Mouse (Mus musculus) myocyte (in vitro differentiated cells): ENCODE data around the gene Pcdh17.

Experiments
- MAX ChIP-seq: IDR thresholded peaks from one replicate; pipeline ENCODE4 v1.6.1; 2011; ENCODE audit warnings: low read depth, mild to moderate bottlenecking, control low read depth
- POLR2A ChIP-seq: IDR thresholded peaks from one replicate; pipeline ENCODE4 v1.6.1; 2011; ENCODE audit warnings: low read depth, mild to moderate bottlenecking, control low read depth, moderate library complexity; ENCODE audit not compliant: insufficient read length
- REST ChIP-seq: IDR thresholded peaks from one replicate; pipeline ENCODE4 v1.6.1; 2011; ENCODE audit warnings: mild to moderate bottlenecking, control low read depth, moderate library complexity; ENCODE audit not compliant: insufficient read depth, insufficient read length
- TCF12 ChIP-seq: IDR thresholded peaks from one replicate; pipeline ENCODE4 v1.6.1; 2011; ENCODE audit warnings: mild to moderate bottlenecking, control low read depth; ENCODE audit not compliant: poor library complexity, insufficient read depth, severe bottlenecking
- TCF3 ChIP-seq: IDR thresholded peaks from one replicate; pipeline ENCODE4 v1.6.1; 2011; ENCODE audit warnings: low read depth, control low read depth; ENCODE audit not compliant: insufficient read length
- USF1 ChIP-seq: IDR thresholded peaks from one replicate; pipeline ENCODE4 v1.6.1; 2011; ENCODE audit warnings: low read depth, mild to moderate bottlenecking, control low read depth, moderate library complexity

DNA sequence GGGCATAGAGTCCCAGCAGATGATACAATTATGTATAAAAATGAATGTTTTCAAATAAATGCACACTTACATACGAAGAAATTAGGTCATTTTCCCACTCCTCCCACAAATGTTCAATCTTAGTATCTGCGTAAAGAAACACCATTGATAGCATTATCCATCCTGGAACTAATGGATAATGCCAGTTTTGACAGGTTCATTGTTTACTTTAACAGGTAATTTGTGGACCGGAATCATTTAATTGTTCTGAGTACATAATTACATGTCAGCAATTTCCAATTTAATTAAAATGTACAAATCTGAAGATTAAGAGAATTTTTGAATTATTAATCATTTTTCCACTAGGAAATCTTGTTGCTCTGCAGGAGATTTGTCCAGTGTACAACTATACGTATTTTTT lies 33.5 kb downstream of the Pcdh17 start:
- TF ChIP-seq POLR2A = no peak
- no peak for TF ChIP-seq MAX
- TF ChIP-seq REST = no peak
- TF ChIP-seq TCF12 = no peak
- no peak for TF ChIP-seq TCF3
- no peak for TF ChIP-seq USF1
